Mouse (Mus musculus) Patski (cell line): ENCODE data around the gene Hist1h2bh. TPM values are rescaled to one million over a fixed set of nuclear protein-coding genes. Genes with fewer than 3 reads are reported as not detected.

Experiments used
- ATAC-seq: fragments of 100-300 bp; one replicate; pipeline ENCODE4 v1.8.0; 2021
- CTCF ChIA-PET: fragments of 350-600 bp; sonication (Branson Sonifier 250); formaldehyde crosslinking; loops from one replicate; lab custom pipeline; 2022; ENCODE audit warnings: inconsistent platforms; lab: Charles Lee
- POLR2A ChIA-PET: fragments of 350-600 bp; sonication (Branson Sonifier 250); formaldehyde crosslinking; loops from one replicate; lab custom pipeline; 2022; ENCODE audit warnings: antibody characterized with exemption, inconsistent platforms; lab: Charles Lee
- DNase-seq: peaks from one replicate; pipeline ENCODE4 v3.0.0-alpha.2; 2011; ENCODE audit warnings: low read depth, low spot score
- H3K27me3 ChIP-seq: fragments of 371-371 bp; one replicate; pipeline ENCODE4 v1.5.1; 2021
- CTCF ChIP-seq: fragments of 100-300 bp; IDR thresholded peaks from one replicate; pipeline ENCODE4 v1.5.1; 2021
- in situ Hi-C: fragments of 300-500 bp; cut with MboI; formaldehyde crosslinking; loops from 3 replicates; pipeline ENCODE4 v1.11.1; 2018; ENCODE audit warnings: low pct_unique_long_range_greater_than_20kb, mixed read lengths
- polyA plus RNA-seq: library from polyadenylated mRNA; unstranded; gene quantifications from one replicate; pipeline ENCODE4 v1.2.3, GENCODE M21; 2021

The Hist1h2bh gene
- polyA plus RNA-seq, 1 experiment from 2014 or later: 2.1 TPM

DNA sequence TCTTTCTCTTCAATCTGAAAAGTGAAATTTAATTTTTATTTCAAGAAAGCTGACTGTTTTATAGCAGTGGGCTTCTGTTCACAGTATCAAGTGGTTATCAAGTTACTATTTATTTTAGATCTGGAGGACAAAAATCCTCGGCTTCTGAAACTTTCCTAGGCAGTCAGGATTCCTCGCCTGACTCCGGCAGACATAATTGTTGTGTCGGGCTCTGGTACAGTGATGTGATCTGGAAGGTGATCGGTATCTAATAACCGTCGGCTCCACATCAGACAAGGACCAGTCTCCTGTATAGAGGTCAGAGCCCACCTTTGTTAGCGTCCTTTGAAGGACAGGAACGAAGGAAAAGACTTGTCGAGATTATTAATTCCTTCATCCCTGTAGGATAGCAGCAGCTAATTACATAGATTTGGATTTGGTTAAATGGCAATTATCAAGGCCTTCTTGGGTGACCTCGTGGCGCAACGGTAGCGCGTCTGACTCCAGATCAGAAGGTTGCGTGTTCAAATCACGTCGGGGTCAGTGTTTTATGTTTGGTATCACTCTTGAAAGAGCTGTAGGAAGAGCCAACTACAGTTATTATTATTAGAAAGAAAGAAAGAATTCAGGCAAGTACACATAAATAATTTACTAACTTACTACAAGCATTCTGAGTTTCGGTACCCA, 45.4 kb downstream of the Hist1h2bh start:
- ATAC-seq (no peak), DNase-seq (no peak)
- in situ Hi-C loops: no loop called here
- TF ChIP-seq CTCF: no peak
- ChIA-PET CTCF (no interaction called here), POLR2A (no interaction called here)
- H3K27me3 ChIP-seq: no peaks in the 10 kb centered on the region

DNA sequence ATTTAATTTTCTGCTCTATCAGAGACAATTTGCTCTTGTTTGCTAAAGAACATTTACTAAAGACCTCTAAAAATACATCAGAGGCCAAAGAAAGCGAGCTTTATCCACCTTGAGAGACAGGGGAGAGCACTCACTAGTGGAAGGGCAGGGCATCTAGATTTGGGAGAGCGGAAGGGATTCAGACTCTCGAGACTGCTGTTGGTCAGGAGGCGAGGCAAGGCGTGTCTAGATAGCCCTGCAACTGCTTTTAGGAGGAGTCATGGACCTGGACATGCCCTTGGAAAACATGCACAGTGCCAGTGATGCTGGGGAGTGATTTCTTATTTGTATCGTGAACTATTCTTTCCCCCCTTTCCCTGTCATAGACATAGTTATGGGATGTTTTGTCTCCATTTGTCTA, 47.7 kb downstream of the Hist1h2bh start:
- H3K27me3 ChIP-seq: no peaks in the 10 kb centered on the region
- ChIA-PET CTCF (interaction anchor here (1.0 kb wide), 1 partner anchor 9 kb away, joined by 3 read pairs; no protein-coding TSS in a partner anchor), POLR2A (no interaction called here)
- no peak for ATAC-seq
- DNase-seq: no peak
- TF ChIP-seq CTCF: no peak
- in situ Hi-C loops: no loop called here

DNA sequence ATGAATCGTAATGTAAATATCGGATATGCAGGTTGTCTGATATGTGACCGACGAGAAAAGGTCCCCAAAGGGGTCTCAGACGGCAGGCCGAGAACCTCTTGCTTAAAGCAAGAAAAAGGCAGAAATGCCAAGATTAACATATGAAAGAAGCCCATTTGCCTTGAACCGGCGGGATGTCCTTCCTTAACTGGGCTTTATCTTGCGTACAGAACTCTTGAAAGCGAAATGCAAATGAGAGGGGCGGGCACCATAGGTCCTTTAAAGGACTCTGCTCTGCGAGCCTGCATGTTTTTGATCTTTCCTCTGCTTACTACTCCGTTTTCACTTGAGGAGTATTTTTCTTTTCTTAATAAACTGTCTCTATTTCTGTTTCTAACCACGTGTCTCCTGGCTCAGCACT, 51.2 kb downstream of the Hist1h2bh start:
- ATAC-seq (no peak), DNase-seq (no peak)
- CTCF ChIA-PET: no interaction called here
- TF ChIP-seq CTCF: no peak
- in situ Hi-C loops: no loop called here
- POLR2A ChIA-PET: no interaction called here
- H3K27me3 ChIP-seq: peaks cover 3% of the 10 kb centered on the region

Other genes starting within 250 kb of the Hist1h2bh start
- 19.9 TPM for gene Zfp322a, start 174.2 kb downstream of the Hist1h2bh start, polyA plus RNA-seq
- 8.3 TPM for gene Abt1, start 119.5 kb downstream of the Hist1h2bh start, polyA plus RNA-seq
- gene Btn1a1, start 77.5 kb downstream of the Hist1h2bh start, polyA plus RNA-seq: 0.06 TPM
- 0.23 TPM for gene Btn2a2, start 54.5 kb downstream of the Hist1h2bh start, polyA plus RNA-seq
- 7.0 TPM for gene Hist1h4h, start 12.3 kb downstream of the Hist1h2bh start, polyA plus RNA-seq
- 1.3 TPM for gene Hist1h2af, start 9.5 kb downstream of the Hist1h2bh start, polyA plus RNA-seq
- gene Hist1h3g, start 8.0 kb downstream of the Hist1h2bh start, polyA plus RNA-seq: 1.7 TPM
- 0.49 TPM for gene Hist1h3f, start 660 bp upstream of the Hist1h2bh start, polyA plus RNA-seq
- gene Hist1h4f, start 8.3 kb upstream of the Hist1h2bh start, polyA plus RNA-seq: not detected
- gene Hist1h1d, start 9.9 kb upstream of the Hist1h2bh start, polyA plus RNA-seq: 2.1 TPM
- gene Hist1h3e, start 19.0 kb upstream of the Hist1h2bh start, polyA plus RNA-seq: 0.56 TPM
- 0.72 TPM for gene Hist1h2ae, start 27.8 kb upstream of the Hist1h2bh start, polyA plus RNA-seq
- 12.9 TPM for gene Hist1h2bg, start 28.0 kb upstream of the Hist1h2bh start, polyA plus RNA-seq
- gene Hist1h2bf, start 30.8 kb upstream of the Hist1h2bh start, polyA plus RNA-seq: 2.0 TPM
- gene Hist1h2ad, start 31.0 kb upstream of the Hist1h2bh start, polyA plus RNA-seq: 1.0 TPM
- gene Hist1h3d, start 32.4 kb upstream of the Hist1h2bh start, polyA plus RNA-seq: 1.4 TPM
- 0.36 TPM for gene Hist1h4d, start 38.2 kb upstream of the Hist1h2bh start, polyA plus RNA-seq
- 2.9 TPM for gene Hist1h2be, start 77.7 kb upstream of the Hist1h2bh start, polyA plus RNA-seq
- 1.6 TPM for gene Hist1h1e, start 79.2 kb upstream of the Hist1h2bh start, polyA plus RNA-seq
- 0.92 TPM for gene Hist1h2ac, start 140.6 kb upstream of the Hist1h2bh start, polyA plus RNA-seq
- gene Hist1h2bc, start 140.8 kb upstream of the Hist1h2bh start, polyA plus RNA-seq: 60.2 TPM
- gene Hist1h1t, start 152.4 kb upstream of the Hist1h2bh start, polyA plus RNA-seq: 4.6 TPM
- gene Hist1h4c, start 155.1 kb upstream of the Hist1h2bh start, polyA plus RNA-seq: 0.36 TPM
- 5.8 TPM for gene Hfe, start 167.5 kb upstream of the Hist1h2bh start, polyA plus RNA-seq
- gene Hist1h1c, start 195.4 kb upstream of the Hist1h2bh start, polyA plus RNA-seq: 245 TPM
- gene Hist1h3c, start 202.2 kb upstream of the Hist1h2bh start, polyA plus RNA-seq: 0.73 TPM
- gene Hist1h2bb, start 203.3 kb upstream of the Hist1h2bh start, polyA plus RNA-seq: 0.41 TPM
- gene Hist1h2ab, start 207.7 kb upstream of the Hist1h2bh start, polyA plus RNA-seq: 0.40 TPM
- 0.65 TPM for gene Hist1h3b, start 208.9 kb upstream of the Hist1h2bh start, polyA plus RNA-seq
- 2.0 TPM for gene Hist1h4b, start 213.6 kb upstream of the Hist1h2bh start, polyA plus RNA-seq
- 0.13 TPM for gene Hist1h4a, start 217.8 kb upstream of the Hist1h2bh start, polyA plus RNA-seq
- gene Hist1h3a, start 219.0 kb upstream of the Hist1h2bh start, polyA plus RNA-seq: 0.18 TPM
- gene Hist1h1a, start 220.3 kb upstream of the Hist1h2bh start, polyA plus RNA-seq: 1.2 TPM
- gene Trim38, start 226.5 kb upstream of the Hist1h2bh start, polyA plus RNA-seq: not detected